Mouse (Mus musculus) ES-CJ7 (cell line): ENCODE data around the gene 1600014C10Rik.

Source experiments
- DNase-seq: peaks from one replicate; pipeline ENCODE4 v3.0.0; 2011; ENCODE audit warnings: low read depth, low spot score

1600014C10Rik gene

DNA sequence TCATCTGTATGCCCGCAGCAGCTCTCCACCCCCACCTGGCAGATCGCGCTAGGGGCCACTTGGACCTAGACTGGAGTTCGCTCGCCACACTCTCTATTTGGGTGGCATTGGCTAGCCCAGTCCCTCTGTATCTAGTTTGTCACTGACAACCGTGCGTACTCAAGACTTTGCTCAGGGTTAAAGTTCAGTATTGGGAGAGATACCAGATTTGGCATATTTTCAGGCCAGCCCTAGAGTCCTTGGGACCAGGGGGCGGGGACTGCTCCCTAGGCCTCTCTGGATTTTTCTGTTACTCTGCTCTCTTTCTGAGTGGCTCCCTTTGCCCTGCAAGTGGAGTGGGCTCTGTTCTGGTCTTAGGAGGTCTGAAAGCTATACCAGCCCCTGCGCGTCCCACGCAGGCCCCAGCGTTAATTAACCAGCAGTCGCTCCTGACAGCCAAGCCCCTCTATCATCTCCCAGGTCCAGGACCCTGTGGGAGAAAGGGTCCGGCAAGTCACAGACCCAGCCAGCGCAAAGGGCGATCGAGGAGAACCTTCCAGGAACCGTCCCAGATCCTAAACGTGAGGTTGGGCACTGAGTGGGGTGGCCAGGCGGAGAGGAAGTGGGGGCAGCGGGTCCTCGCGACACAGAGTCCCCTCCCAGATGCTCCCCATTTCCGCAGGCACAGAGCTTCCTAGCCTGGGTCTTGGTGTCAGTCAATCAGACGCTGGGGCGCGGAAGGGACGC lies at the start of gene 1600014C10Rik:
Gene 1600014C10Rik, plus strand, starts transcription at position 256 of the 726 bp plus-strand sequence.
- no peak for DNase-seq

DNA sequence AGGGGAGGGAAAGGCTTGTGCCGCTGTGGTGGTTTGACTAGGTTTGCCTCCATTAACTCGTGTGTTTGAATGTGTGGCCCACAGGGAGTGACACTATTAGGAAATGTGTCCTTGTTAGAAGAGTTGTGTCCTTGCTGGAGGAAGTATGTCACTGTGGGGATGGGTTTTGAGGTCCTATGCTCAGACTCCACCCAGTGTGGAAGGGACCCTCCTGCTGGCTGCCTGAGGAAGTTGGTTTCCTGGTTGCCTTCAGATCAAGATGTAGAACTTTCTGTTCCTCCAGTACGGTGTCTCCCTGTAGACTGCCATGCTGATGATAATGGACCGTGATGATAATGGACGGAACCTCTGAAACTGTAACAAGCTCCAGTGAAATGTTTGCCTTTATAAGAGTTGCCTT lies 48.5 kb upstream of the 1600014C10Rik start:
- DNase-seq: no peak

DNA sequence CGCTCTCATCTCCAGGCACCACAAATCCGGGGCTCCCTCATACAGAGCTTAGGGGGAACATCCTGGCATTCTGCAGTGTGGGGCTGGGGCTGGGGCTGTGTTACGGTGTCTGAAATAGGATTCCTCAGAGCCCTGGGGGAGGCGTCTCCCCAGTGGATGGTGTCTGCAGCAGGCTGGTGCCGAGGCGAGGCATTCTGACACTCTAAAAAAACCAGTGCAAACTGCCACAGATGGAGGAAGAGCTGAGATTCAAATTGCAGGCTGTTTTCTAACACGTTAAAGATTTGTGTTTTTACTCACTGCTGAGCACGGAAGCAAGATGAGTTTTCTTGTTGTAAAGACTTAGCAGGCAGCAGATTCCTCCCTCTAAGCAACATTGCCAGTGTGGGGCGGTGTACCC lies 42.7 kb upstream of the 1600014C10Rik start:
- no peak for DNase-seq

DNA sequence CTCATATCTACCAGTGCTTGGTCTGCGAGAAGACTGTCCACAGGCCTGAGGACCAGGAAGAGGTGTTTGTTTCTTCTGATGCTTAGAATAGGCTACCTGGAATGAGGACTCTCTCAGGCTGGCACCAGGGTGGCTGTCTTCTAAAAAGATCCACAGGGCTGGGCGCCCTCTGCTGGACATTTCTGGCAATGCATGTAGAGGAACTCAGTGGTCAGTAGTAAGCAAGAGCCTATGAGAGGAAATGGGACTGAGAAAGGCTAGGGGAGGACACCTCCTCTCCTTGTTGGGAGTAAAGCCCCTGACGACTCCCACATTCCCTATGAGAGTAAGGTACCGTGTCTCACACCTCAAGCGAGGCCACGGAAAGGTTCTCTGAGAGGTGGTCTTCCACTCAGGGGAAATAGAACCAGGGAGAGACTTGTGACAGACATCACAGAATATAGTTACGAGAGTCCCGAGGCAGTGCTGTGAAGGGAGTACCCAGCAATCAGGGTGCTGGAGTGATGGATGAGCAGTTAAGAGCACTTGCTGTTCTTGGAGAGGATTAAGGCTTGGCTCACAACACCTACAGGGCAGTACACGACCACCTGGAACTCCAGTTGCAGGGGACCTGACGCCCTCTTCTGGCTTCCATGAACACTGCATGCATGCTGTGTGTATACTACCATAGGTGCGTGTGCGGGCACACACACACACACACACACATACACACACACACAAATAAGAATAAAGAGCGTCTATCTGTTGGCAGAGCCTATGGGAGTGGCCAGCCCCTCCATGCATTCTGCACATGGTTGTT lies 41.1 kb upstream of the 1600014C10Rik start:
- peak; percentile 82 for DNase-seq

DNA sequence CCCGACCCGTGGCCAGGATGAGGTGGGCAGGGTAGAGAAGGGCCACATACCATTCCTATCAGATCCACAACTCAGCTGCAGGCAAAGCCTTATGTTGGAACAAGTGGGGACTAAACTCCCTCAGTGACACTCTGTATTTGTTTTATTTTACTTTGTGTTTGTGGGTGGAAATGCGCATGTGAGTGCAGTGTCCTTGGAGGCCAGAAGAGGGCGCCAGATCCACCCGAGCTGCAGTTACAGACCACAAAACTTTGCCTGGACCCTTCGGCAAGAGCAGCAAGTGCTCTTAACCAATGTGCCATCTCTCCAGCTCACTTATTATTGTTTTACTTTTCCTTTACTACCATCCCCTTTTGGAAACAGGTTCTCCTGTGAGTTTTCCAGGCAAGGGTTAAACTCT lies 35.5 kb upstream of the 1600014C10Rik start:
- DNase-seq: no peak

DNA sequence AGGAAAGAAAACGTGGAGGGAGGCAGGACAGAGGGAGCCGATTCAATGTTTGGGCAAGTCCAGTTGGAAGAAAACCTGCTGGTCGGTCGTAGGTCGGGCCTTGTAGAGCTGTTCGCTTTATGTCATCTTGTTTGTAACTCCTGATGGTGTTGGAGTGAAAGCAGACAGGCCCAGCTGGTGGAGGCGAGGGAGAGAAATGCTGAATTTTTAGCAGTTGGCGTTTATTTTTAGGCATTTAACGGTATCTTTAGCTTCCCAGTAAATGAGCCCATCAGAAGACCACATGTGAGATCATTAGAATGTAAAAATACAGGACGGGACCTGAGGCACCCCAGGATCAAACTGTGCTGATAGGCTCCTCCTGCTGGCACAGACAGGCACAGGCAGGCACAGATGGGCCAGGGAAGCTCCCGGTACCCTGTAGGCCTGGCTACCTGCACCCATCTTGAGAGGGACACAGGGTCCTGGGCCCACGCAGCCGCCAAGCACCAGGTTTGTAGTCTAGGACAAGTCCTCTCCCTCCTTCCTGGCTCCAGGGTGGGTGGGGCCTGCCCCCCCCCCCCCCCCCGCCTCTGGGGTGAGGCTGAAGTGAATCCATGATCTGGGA lies 31.2 kb upstream of the 1600014C10Rik start:
- no peak for DNase-seq

DNA sequence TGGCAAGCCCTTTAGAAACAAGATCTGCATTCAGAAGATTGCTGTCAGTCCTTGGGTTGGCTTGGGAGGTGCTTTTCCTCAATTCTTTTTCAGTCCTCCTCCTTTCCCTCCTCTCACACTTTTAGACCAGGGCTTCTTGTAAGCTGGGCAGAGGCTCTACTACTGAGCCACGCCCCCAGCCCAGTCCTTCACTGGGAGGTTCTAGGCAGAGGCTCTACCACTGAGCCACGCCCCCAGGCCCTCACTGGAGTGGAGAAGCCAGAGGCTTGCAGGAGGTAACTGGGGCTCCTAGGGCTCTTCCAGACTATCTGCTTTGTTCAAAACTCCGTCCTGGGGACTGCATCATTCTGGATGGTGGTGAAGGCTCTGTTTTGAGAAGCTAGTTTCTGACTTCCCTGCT lies 30.4 kb upstream of the 1600014C10Rik start:
- no peak for DNase-seq

DNA sequence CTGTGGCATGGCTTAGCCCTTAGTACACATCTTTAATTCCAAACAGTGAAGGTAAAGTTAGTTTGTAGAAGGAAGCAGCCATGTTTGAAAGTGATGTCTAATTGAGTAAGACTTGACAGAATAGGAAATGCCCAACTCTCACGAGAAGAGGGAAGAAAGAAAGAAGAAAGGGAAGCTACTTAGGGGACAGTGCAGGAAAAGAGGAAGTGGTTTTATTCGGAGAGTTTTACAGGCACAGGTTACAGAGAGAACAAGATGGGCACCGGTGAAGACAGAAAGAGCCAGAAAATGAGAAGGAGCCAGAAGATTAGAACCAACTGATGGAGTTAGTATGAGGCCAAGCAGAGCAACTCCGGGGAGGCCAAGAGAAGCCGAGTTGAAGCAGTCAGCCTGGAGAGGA lies 27.2 kb upstream of the 1600014C10Rik start:
- no peak for DNase-seq

DNA sequence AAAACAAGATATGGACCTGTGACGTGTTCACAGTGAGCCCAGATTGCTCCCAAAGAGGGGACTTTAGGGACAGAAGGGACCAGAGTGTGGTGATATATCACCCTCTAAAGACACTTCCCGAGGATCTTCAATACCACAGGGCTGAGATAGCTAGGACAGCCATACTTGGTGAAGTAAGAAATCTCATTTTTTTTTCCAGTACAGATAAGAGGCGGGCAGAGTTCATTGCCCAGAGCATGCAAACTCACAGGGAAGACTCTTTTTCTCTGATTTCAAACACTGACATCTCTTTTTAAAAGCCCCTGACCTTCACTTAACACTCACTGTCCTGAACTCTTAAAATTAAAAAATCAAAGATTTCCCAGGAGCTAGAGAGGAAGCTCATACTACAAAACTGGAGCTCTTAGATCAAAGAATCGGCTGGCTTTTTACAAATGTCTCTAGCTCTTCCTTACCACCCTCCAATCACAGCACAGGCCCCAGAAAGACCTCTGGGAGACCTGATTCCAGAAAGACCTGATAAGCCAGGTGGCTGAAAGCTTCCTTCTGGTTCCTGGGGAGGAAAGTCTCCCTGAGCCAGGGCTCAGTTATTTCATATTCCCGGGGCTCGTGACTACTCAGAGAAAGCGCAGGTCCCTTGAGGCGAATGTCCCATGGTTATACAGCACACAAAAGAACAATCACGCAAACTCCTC lies 24.1 kb upstream of the 1600014C10Rik start:
- DNase-seq: no peak

DNA sequence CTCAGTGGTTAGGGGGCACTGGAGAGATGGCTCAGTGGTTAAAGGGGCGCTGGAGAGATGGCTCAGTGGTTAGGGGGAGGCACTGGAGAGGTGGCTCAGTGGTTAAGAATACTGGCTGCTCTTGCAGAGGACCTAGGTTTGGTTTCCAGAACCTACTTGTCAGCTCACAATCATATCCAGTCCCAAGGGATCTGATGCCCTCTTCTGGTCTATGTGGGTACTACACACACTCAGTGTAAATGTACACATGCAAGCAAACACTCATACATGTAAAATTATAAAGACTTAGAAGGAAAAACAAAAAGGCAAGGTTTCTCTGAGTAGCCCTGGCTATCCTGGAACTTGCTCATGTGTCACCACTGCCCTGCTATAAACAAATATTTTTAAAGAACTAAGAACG lies 21.6 kb upstream of the 1600014C10Rik start:
- DNase-seq: peak; percentile 85

DNA sequence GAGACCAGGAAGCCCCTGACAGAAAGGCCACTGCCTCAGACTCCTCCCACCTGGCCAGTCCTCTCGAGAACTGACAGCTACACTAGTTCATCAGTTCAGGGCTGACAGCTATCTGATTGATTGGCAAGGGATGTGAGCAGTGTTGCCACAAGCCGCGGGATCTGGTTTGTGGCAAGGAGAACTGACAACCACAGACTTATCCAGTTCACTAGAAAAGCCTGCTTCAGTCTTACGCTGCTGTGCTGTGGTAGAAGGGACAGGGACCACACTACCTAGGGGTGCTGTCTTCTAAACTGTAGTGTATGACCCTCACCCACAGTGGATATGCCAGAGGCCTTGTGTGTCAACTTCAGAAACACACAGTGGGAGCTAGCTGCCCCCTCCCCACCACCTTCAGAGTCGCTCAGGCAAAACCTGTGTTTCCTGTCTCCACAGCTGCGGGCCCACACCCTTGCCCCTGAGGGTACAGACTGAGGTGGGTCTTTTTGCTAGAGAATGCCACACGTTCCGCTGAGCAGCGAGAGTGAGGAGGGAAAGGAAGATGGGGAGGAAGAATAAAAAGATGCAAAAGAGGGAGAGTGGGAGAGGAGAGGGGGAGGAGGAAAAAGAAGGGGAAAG lies 19.5 kb upstream of the 1600014C10Rik start:
- DNase-seq: no peak

DNA sequence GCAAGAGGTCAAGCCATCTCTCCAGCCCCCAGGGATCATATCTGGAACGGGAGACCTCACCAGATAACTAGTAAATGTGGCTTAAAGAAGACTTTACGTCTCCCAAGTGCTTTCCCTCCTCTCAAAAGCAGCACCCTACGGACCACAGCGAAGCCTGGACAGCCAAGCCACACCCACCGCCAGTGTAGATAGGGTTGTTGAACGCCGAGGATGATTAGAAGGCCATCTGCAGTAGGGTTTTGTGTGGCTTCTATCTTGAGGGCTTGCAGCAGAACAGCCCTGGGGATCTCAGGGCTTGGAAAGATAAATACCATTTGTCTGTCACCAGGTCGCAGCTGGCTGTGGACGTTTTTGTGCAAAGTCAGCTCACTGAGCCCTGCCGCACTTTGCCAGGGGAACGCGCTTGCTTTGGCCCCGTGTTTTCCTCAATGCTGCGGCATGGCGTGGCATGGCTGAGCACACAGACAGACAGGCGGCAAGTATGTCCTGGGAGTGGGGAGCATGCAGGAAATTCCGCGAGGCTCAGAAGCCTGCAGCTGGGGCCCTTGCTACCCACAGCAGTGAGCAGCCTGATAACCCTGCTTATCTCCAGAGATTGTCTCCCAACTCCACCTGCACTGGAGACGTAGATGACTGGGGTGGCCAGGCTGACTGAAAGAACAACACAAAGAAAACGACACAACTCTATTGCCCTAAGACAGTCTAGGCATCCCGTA lies 15.9 kb upstream of the 1600014C10Rik start:
- peak; percentile 23 for DNase-seq

DNA sequence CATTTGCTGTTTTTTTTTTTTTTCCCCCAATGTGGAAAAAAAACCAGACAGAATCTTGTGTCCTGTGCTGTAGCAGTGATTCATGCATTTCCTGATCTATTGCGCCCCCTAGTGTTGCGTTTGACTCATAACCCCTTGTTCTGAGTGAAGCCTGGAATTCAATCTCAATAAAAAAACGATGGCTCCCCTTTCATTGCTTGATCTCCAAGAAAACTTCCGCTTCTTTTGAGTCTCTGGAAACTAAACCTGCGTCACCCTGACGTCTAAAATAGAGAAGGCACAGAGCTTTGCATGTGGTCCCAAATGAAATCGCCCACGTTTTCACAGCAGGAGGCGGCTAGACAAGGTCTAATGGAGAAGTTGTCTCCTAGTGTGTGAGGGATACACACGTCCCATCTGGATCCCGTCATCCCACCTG lies 15.3 kb upstream of the 1600014C10Rik start:
- DNase-seq: peak; percentile 86

DNA sequence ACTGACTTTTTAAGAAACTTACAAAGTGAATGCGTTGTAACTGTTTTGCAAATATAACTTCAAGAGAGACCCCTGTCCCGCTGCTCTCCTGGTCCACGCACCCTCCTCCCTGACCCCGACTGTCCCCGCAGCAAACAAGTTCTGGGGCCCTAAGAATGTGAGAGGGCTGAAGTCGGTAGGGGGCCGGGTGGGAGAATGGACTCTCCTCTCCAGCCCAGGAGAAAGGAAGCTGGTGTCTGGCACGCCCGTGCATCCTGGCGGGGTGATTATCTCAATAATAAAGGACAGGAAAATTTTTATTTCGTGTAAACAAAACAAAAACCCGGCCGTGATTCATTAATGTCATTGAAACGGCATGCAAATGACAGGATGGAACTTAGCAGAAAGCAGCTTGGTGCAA lies 9.1 kb upstream of the 1600014C10Rik start:
- DNase-seq: peak; percentile 21

DNA sequence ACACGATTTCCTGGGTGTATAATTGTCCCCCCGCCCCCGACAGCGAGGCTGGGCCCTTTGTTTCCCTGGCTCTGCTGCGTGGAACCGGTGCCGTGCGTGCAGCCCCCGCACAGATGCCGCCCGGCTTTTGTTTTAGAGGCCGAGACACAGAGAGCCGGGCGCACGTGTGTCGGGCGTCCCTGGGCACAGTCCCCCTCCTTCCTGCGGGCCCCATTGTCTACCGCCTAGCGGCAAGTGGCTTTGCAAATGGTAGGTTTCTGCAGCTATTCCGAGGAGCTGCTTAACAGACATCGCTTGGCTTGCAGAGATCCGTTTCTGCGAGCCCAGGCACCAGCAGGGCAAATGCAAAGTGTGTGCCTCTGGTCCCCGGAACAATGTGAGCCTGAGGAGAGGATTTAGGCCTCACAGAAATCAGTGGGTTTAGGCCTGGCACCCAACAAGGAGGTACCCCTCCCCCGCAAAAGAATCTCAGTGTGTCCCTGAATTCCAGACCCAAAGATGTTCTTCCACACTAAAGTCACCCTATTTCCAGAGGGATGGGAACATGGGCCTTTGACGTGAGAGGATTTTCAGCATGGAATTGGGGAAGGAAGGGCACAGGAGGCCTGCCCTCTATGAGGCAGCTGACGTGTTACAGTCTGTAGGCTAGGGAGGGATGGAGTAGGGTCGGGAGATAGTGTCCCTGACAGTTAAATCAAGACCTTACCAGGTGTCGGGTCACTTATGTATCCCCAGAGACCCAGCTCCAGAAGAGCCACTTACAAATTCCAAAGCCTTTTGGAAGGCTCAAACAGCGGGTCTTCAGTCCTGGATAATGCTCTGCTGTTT lies 8.5 kb upstream of the 1600014C10Rik start:
- peak; percentile 34 for DNase-seq

DNA sequence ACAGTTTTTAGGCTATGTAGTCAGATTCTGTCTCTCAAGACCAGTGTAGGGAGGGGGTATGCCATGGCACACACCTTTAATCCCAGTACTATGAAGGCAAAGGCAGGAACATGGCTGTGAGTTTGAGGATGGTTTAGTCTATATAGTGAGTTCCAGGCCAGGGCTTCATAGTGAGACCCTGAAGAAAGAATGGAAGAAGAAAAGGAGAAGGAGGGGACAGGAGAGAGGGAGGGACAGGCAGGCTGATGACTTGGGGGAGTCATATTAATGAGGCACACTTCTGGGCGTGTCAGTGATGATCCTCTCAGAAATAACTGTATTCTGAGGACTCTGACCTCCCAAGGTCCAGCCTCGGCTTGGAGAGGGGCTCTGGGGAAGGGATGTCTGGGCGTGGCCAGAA lies 7.0 kb upstream of the 1600014C10Rik start:
- DNase-seq: no peak

DNA sequence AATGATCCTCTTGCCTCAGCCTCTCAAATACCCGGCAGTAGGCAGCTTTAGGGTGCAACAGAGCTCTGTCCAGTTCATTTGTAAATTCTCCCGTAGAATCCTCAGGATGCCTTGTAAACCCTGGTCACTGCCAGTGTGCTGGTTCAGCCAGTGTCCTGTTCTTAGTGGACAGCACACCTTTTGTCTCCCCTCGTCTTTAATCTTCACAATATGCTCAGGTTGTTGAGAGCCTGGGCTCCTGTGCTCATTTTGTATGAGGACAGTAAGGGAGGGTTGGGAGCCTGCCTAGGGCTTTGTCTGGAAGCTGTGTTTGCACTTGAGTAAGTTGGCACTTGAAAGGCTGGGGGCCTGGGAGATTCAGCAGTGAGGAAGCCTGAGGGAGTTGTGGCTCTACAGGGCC lies 3.1 kb upstream of the 1600014C10Rik start:
- no peak for DNase-seq

DNA sequence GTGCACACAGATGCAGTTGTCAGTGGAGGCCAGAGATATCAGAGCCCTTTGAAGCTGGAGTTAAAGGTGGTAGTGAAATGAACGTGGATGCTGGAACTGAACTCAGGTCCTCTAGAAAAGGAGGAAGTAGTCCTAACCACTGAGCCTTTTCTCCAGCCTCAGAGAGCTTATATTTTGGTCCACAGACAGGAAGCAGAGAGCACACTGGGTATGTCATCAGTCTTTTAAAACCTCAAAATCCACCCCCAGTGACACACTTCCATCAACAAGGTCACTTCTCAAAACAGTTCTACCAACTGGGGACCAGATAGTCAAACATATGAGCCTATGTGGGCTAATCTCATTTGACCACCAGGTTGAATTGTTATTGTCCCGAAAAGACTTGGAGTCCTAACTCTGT lies 1.7 kb upstream of the 1600014C10Rik start:
- DNase-seq: no peak

DNA sequence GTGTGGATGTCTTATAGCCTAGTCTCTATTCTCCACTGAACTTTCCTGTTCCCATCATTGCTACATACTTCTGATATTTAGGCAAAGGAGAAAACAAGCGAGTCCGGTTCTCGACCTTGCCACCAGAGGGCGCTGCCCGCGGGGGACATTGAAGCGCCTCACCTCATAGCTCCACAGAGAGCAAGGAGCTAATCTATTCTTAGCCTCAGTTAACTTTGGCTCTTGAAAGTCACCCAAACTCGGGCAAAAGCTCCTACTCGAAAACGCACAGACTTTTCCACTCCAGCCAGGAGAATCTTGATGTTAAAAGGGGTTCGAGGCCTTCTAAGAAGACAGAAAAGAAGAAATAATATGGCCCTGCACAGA lies 438 bp upstream of the 1600014C10Rik start:
- DNase-seq: peak; percentile 81
